Mouse (Mus musculus): ENCODE results near the gene Tnfrsf21.

GRCm38 (mm10) chr17:43021017-43021416 lies 4.7 kb downstream of the Tnfrsf21 start:
- TF ChIP-seq CTCF (IDR thresholded peaks at IDR 0.05; ENCODE audit: low read depth): no peak
- no peak for TF ChIP-seq EP300 (optimal IDR thresholded peaks at IDR 0.05)

Measured in stomach, postnatal 0 days (tissue).